22 mouse cellular contexts compared by ENCODE assay signal in the genomic region with DNA sequence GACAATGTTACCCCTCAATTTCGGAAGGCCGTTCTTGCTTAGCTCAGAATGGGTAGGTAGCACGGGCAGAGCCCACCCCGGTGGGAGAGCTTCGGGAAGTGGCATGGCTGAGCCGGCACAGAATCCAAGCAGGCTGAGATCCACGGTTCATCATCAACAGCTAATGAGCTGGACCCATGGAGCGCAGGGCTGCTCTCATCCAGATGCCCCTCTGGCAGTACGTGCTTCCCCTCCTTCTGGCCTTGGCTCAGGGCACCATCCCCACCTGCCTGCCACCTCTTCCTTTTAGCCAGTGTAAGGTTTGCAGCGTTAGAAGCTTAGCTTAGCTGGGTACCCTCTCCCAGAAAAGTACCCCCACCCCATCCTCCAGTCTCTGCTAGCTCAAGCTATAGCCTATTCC.
DNase-seq lines count a peak whose midpoint lies in the region; ATAC-seq and TF ChIP-seq lines count a peak whose summit lies in the region.
"Had no signal": no experiment of that assay in that cellular context is flagged by ENCODE, and none has a peak within 500 bp of the region (broad histone marks: within the 10 kb centered on the region; RNA-seq: fewer than 3 reads in every experiment).

No protein-coding gene starts in this region.

- no peaks in the 10 kb centered on the region for H3K36me3 ChIP-seq in hindbrain, embryonic 14.5 days (replicated peaks; ENCODE audit: control insufficient read depth, insufficient read depth)
- no peaks in the 10 kb centered on the region for H3K36me3 ChIP-seq in hindbrain, embryonic 11.5 days (ENCODE audit: control insufficient read depth, insufficient read depth, low read length)
- H3K36me3 ChIP-seq in midbrain, embryonic 16.5 days (ENCODE audit: control insufficient read depth, insufficient read depth, low read length), result no peaks in the 10 kb centered on the region
- no peaks in the 10 kb centered on the region for H3K36me3 ChIP-seq in midbrain, embryonic 10.5 days
- no peaks in the 10 kb centered on the region for H3K36me3 ChIP-seq in hindbrain, embryonic 16.5 days (ENCODE audit: control insufficient read depth, insufficient read depth, low read length)
- H3K36me3 ChIP-seq in intestine, postnatal 0 days (ENCODE audit: control insufficient read depth, insufficient read depth), result no peaks in the 10 kb centered on the region
- H3K36me3 ChIP-seq: embryonic facial prominence, embryonic 13.5 days; forebrain, embryonic 12.5 days; heart, embryonic 10.5 days had no signal

- no peak for TF ChIP-seq CTCF in intestine, postnatal 0 days (IDR thresholded peaks at IDR 0.05; ENCODE audit: low read depth)

- no peak for ATAC-seq in hindbrain, embryonic 14.5 days (ENCODE audit: low FRiP score)
- ATAC-seq in hindbrain, embryonic 11.5 days (ENCODE audit: low FRiP score), result no peak
- no peak for ATAC-seq in midbrain, embryonic 16.5 days
- ATAC-seq in hindbrain, embryonic 16.5 days, result 0 out of 2 replicates have a peak, but pooled peaks have one; percentile 17
- no peak for ATAC-seq in intestine, postnatal 0 days
- ATAC-seq: activated CD4-positive, CD25-positive, alpha-beta regulatory T cell, adult 4 months; forebrain, embryonic 16.5 days; inflammation-experienced regulatory T-cells, adult 6 months; Patski had no signal

- H3K9me3 ChIP-seq in hindbrain, embryonic 14.5 days (ENCODE audit: control insufficient read depth, low read length), result no peaks in the 10 kb centered on the region
- H3K9me3 ChIP-seq in hindbrain, embryonic 11.5 days (ENCODE audit: control insufficient read depth, low read length), result no peaks in the 10 kb centered on the region
- no peaks in the 10 kb centered on the region for H3K9me3 ChIP-seq in midbrain, embryonic 16.5 days (replicated peaks; ENCODE audit: control insufficient read depth, low read length, poor library complexity, severe bottlenecking)
- no peaks in the 10 kb centered on the region for H3K9me3 ChIP-seq in midbrain, embryonic 10.5 days (replicated peaks)
- no peaks in the 10 kb centered on the region for H3K9me3 ChIP-seq in hindbrain, embryonic 16.5 days (ENCODE audit: control insufficient read depth, low read length)
- H3K9me3 ChIP-seq in intestine, postnatal 0 days (ENCODE audit: control insufficient read depth), result no peaks in the 10 kb centered on the region
- H3K9me3 ChIP-seq: embryonic facial prominence, embryonic 13.5 days; forebrain, embryonic 12.5 days; heart, embryonic 10.5 days had no signal

- no peak overlapping the region for H3K9ac ChIP-seq in hindbrain, embryonic 14.5 days
- no peak overlapping the region for H3K9ac ChIP-seq in hindbrain, embryonic 11.5 days (ENCODE audit: low read depth, low read length)
- no peak overlapping the region for H3K9ac ChIP-seq in midbrain, embryonic 16.5 days (ENCODE audit: low read depth, low read length)
- H3K9ac ChIP-seq in hindbrain, embryonic 16.5 days (ENCODE audit: low read depth, low read length), result no peak overlapping the region
- no peak overlapping the region for H3K9ac ChIP-seq in intestine, postnatal 0 days (ENCODE audit: low read depth, low read length)
- H3K9ac ChIP-seq: embryonic facial prominence, embryonic 13.5 days; forebrain, embryonic 12.5 days had no signal

- WGBS in hindbrain, embryonic 14.5 days, result 73% methylated on average over 10 of the region's 10 CpGs
- 89% methylated on average over 10 of the region's 10 CpGs for WGBS in hindbrain, embryonic 11.5 days
- 63% methylated on average over 10 of the region's 10 CpGs for WGBS in midbrain, embryonic 16.5 days
- 85% methylated on average over 10 of the region's 10 CpGs for WGBS in midbrain, embryonic 10.5 days
- 69% methylated on average over 10 of the region's 10 CpGs for WGBS in hindbrain, embryonic 16.5 days
- WGBS in intestine, postnatal 0 days, result 87% methylated on average over 10 of the region's 10 CpGs

- H3K27ac ChIP-seq in hindbrain, embryonic 14.5 days, result peak overlapping the region; percentile 44; the same call in 1 of the 2 replicates
- H3K27ac ChIP-seq in hindbrain, embryonic 11.5 days (ENCODE audit: low read depth, low read length), result no peak overlapping the region
- peak overlapping the region; percentile 18; the same call in 1 of the 2 replicates for H3K27ac ChIP-seq in midbrain, embryonic 16.5 days (ENCODE audit: low read length)
- H3K27ac ChIP-seq in midbrain, embryonic 10.5 days (replicated peaks), result no peak overlapping the region
- H3K27ac ChIP-seq in hindbrain, embryonic 16.5 days (ENCODE audit: low read depth, low read length), result 0 out of 2 replicates have a peak overlapping the region, but pooled peaks have one; percentile 8
- no peak overlapping the region for H3K27ac ChIP-seq in intestine, postnatal 0 days (ENCODE audit: low read depth, low read length)
- H3K27ac ChIP-seq: embryonic facial prominence, embryonic 13.5 days; forebrain, embryonic 12.5 days; heart, embryonic 10.5 days had no signal

- H3K27me3 ChIP-seq in hindbrain, embryonic 14.5 days (ENCODE audit: control insufficient read depth, insufficient read depth, low read length), result no peaks in the 10 kb centered on the region
- H3K27me3 ChIP-seq in hindbrain, embryonic 11.5 days (ENCODE audit: control insufficient read depth, insufficient read depth, low read length), result no peaks in the 10 kb centered on the region
- no peaks in the 10 kb centered on the region for H3K27me3 ChIP-seq in midbrain, embryonic 16.5 days (ENCODE audit: control insufficient read depth, insufficient read depth, low read depth, low read length)
- no peaks in the 10 kb centered on the region for H3K27me3 ChIP-seq in midbrain, embryonic 10.5 days (ENCODE audit: low read depth, poor library complexity, severe bottlenecking)
- H3K27me3 ChIP-seq in hindbrain, embryonic 16.5 days (replicated peaks; ENCODE audit: control insufficient read depth, insufficient read depth, low read length), result no peaks in the 10 kb centered on the region
- no peaks in the 10 kb centered on the region for H3K27me3 ChIP-seq in intestine, postnatal 0 days (replicated peaks; ENCODE audit: control insufficient read depth, insufficient read depth, low read length)
- H3K27me3 ChIP-seq: Patski had no signal

- H3K4me1 ChIP-seq in hindbrain, embryonic 14.5 days (replicated peaks; ENCODE audit: control insufficient read depth, insufficient read depth, low read length), result peaks cover 15% of the 10 kb centered on the region; the same call in 1 of the 2 replicates
- H3K4me1 ChIP-seq in hindbrain, embryonic 11.5 days (replicated peaks; ENCODE audit: control insufficient read depth, insufficient read depth, low read length), result no peaks in the 10 kb centered on the region
- peaks cover 27% of the 10 kb centered on the region for H3K4me1 ChIP-seq in midbrain, embryonic 16.5 days (ENCODE audit: control insufficient read depth, insufficient read depth, low read length)
- H3K4me1 ChIP-seq in midbrain, embryonic 10.5 days, result no peaks in the 10 kb centered on the region
- peaks cover 6% of the 10 kb centered on the region for H3K4me1 ChIP-seq in hindbrain, embryonic 16.5 days (ENCODE audit: control insufficient read depth, insufficient read depth, low read depth, low read length)
- H3K4me1 ChIP-seq in intestine, postnatal 0 days (replicated peaks; ENCODE audit: control insufficient read depth, insufficient read depth, low read length), result no peaks in the 10 kb centered on the region
- H3K4me1 ChIP-seq: embryonic facial prominence, embryonic 13.5 days; heart, embryonic 10.5 days had no signal

- H3K4me3 ChIP-seq in hindbrain, embryonic 14.5 days (replicated peaks; ENCODE audit: low read length), result no peak overlapping the region
- H3K4me3 ChIP-seq in hindbrain, embryonic 11.5 days (ENCODE audit: low read depth, low read length), result no peak overlapping the region
- H3K4me3 ChIP-seq in midbrain, embryonic 16.5 days (ENCODE audit: low read depth, low read length), result no peak overlapping the region
- no peak overlapping the region for H3K4me3 ChIP-seq in midbrain, embryonic 10.5 days
- no peak overlapping the region for H3K4me3 ChIP-seq in hindbrain, embryonic 16.5 days (ENCODE audit: low read length)
- no peak overlapping the region for H3K4me3 ChIP-seq in intestine, postnatal 0 days (ENCODE audit: low read depth, low read length)
- H3K4me3 ChIP-seq: embryonic facial prominence, embryonic 13.5 days; forebrain, embryonic 12.5 days; heart, embryonic 10.5 days had no signal

- DNase-seq in cerebellum, postnatal 10 days, result peak; percentile 81 to 89
- no peak for DNase-seq in cerebellum, adult 11 months
- no peak for DNase-seq in hindbrain, embryonic 14.5 days (ENCODE audit: low spot score)
- DNase-seq in hindbrain, embryonic 11.5 days (ENCODE audit: low spot score), result no peak
- no peak for DNase-seq in midbrain, embryonic 10.5 days (ENCODE audit: low spot score)
- DNase-seq: adrenal gland, postnatal 14 days; cerebellum, adult 9-10 months; gastrocnemius, postnatal 10 days; heart, adult 18-20 months; heart, postnatal 10 days; heart, postnatal 4 days; kidney, adult 11 months had no signal

- no peak overlapping the region for H3K4me2 ChIP-seq in hindbrain, embryonic 14.5 days (replicated peaks)
- no peak overlapping the region for H3K4me2 ChIP-seq in hindbrain, embryonic 11.5 days (replicated peaks; ENCODE audit: low read depth, low read length)
- H3K4me2 ChIP-seq in midbrain, embryonic 16.5 days (ENCODE audit: low read length), result no peak overlapping the region
- H3K4me2 ChIP-seq in hindbrain, embryonic 16.5 days (ENCODE audit: low read length), result no peak overlapping the region
- H3K4me2 ChIP-seq in intestine, postnatal 0 days (replicated peaks; ENCODE audit: low read depth), result no peak overlapping the region
- H3K4me2 ChIP-seq: embryonic facial prominence, embryonic 13.5 days; forebrain, embryonic 12.5 days had no signal

Comparison
In these comparisons a context has a peak if more than half of its experiments do, and no peak if none do; other contexts are left out.
1. DNase-seq: peak in cerebellum, postnatal 10 days (2 of 2); none in cerebellum, adult 11 months (single experiment), hindbrain, embryonic 14.5 days (single experiment), hindbrain, embryonic 11.5 days (single experiment) and midbrain, embryonic 10.5 days (single experiment).
2. H3K27ac ChIP-seq: peak in hindbrain, embryonic 14.5 days (single experiment), midbrain, embryonic 16.5 days (single experiment) and hindbrain, embryonic 16.5 days (single experiment); none in hindbrain, embryonic 11.5 days (single experiment), midbrain, embryonic 10.5 days (single experiment) and intestine, postnatal 0 days (single experiment).